Mouse (Mus musculus) neutrophil, adult 59 days (primary cell): ENCODE results near the gene Rgs14. TPM values are rescaled to one million over a fixed set of nuclear protein-coding genes. Genes with fewer than 3 reads are reported as not detected.

Source experiments
- total RNA-seq, 2 experiments: library from RNA; stranded (reverse); gene quantifications; 1 replicate in 1 of 2; 2 replicates in 1 of 2; pipeline ENCODE4 v1.2.4; 2023

The Rgs14 gene
- 100 to 1,000 TPM; 106 to 113 TPM for total RNA-seq

GRCm38 (mm10) chr13:55369531-55370114 lies at the start of gene Rgs14:
Gene Rgs14, plus strand, starts transcription at chr13:55369732.

GRCm38 (mm10) chr13:55319931-55320533 lies 49.5 kb upstream of the Rgs14 start, which contains the start of gene Prelid1:
Gene Prelid1, plus strand, starts transcription at chr13:55320500.

GRCm38 (mm10) chr13:55321434-55322129 lies 48.0 kb upstream of the Rgs14 start, which contains the start of gene Rab24:
Gene Rab24, minus strand, starts transcription at chr13:55321946.

GRCm38 (mm10) chr13:55329683-55330566 lies 39.6 kb upstream of the Rgs14 start, which contains the start of gene Mxd3:
Gene Mxd3, minus strand, starts transcription at chr13:55329823.

DNA sequence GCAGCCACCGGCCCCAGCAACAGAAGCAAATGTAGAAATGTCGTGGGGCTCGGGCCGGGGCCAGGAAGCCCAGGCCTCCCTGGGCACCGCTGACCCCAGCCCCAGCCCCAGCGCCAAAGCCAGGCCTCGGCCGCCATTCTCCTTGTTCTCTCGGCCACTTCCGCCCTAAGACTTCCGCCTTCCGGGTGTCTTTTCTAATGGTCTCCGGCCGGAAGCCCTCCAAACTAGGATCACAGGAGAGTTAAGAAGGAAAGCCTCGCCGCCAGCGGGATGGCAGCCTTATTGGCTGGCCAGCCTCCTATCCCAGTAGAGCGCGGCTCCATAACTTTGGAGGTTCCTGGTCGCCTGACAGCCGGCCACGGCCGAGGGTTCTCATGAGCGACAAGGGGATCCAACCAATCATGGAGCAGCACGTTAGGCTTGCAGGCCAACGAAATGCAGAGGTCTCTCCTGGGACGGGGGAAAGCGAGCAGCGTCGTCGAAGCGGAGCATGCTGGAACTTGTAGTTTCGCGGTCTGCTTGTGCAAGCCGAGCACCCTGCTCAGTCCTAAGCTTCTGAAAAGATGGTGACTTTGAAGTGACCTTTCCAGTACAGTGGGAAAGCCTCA lies 7.0 kb upstream of the Rgs14 start, which contains the start of gene Lman2:
Lman2 (minus strand) TSS at position 331 of the 608 bp plus-strand sequence.

DNA sequence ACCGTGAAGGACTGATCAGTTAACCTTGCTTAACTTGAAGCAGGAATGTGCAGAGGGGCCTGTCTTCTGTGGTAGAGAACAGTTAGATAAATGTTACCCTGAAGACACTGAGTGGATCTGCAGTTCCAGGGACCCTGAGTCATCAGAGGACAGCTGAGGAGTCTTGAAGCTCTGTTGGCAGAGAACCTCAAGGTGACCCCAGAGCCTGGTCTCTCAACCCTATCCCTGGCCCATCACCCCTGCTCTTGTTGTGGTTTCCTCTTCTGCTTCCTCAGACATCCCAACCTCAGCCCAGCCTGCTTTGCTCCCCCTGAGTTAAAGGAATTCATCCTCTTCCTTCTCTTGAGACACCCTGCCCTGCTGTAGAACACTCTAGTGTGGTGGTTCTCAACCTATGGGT lies 28.6 kb downstream of the Rgs14 start, which contains the start of gene Slc34a1:
Slc34a1 (plus strand) TSS at position 100 of the 400 bp plus-strand sequence.

GRCm38 (mm10) chr13:55414743-55415380 lies 45.3 kb downstream of the Rgs14 start, which contains the start of gene Pfn3:
Gene Pfn3, minus strand, starts transcription at chr13:55415232.

DNA sequence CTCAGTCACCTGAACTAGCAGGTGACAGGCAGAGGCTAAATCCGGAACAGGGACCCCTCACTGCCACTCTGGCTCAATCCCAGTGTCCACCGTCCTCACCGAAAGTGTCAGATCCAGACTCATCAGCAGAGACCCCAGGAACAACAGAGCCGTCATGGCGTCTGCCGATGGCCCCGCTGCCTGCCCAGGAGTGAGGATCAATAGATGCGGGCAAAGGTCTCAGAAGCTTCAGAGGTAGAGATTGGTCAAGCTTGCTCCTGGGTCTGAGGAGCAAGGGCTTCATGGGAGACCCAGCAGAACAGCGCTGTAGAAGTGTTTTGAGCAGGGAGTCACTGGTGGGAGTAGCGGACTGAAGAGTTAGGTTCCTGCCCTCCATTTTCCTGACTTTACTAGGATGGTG lies 57.1 kb downstream of the Rgs14 start, which contains the start of gene F12:
F12 (minus strand) TSS at position 181 of the 400 bp plus-strand sequence.

Other genes starting within 250 kb of the Rgs14 start
- gene Gm17617, start 236.2 kb upstream of the Rgs14 start, total RNA-seq: not detected
- not detected for gene Fgfr4, start 217.1 kb upstream of the Rgs14 start, total RNA-seq
- 100 to 1,000 TPM in 1 of 2 experiments, 10 to 100 TPM in 1; 99.7 to 103 TPM for gene Nsd1, start 159.9 kb upstream of the Rgs14 start, total RNA-seq
- gene Prelid1, start 49.2 kb upstream of the Rgs14 start, total RNA-seq: 100 to 1,000 TPM; 196 to 208 TPM
- gene Rab24, start 47.8 kb upstream of the Rgs14 start, total RNA-seq: 10 to 100 TPM; 73.9 to 75.8 TPM
- 10 to 100 TPM; 15.2 to 16.0 TPM for gene Mxd3, start 39.9 kb upstream of the Rgs14 start, total RNA-seq
- 10 to 100 TPM; 77.1 to 89.8 TPM for gene Lman2, start 6.9 kb upstream of the Rgs14 start, total RNA-seq
- gene Slc34a1, start 28.5 kb downstream of the Rgs14 start, total RNA-seq: not detected
- not detected for gene Pfn3, start 45.5 kb downstream of the Rgs14 start, total RNA-seq
- 1 to 10 TPM; 2.2 TPM for gene F12, start 57.1 kb downstream of the Rgs14 start, total RNA-seq
- 100 to 1,000 TPM; 211 to 221 TPM for gene Grk6, start 75.3 kb downstream of the Rgs14 start, total RNA-seq
- gene Prr7, start 94.5 kb downstream of the Rgs14 start, total RNA-seq: 10 to 100 TPM in 1 of 2 experiments, 1 to 10 TPM in 1; 8.3 to 10.5 TPM
- gene Dbn1, start 118.4 kb downstream of the Rgs14 start, total RNA-seq: under 1 TPM; 0.20 to 0.47 TPM
- gene Pdlim7, start 143.9 kb downstream of the Rgs14 start, total RNA-seq: 100 to 1,000 TPM; 107 to 126 TPM
- gene Dok3, start 159.6 kb downstream of the Rgs14 start, total RNA-seq: 100 to 1,000 TPM; 326 to 337 TPM
- gene Ddx41, start 166.9 kb downstream of the Rgs14 start, total RNA-seq: 10 to 100 TPM; 36.1 to 39.6 TPM
- gene Fam193b, start 201.4 kb downstream of the Rgs14 start, total RNA-seq: 10 to 100 TPM; 84.2 to 84.9 TPM
- 10 to 100 TPM; 61.5 to 73.1 TPM for gene Tmed9, start 204.0 kb downstream of the Rgs14 start, total RNA-seq
- gene B4galt7, start 230.2 kb downstream of the Rgs14 start, total RNA-seq: 10 to 100 TPM in 1 of 2 experiments, 1 to 10 TPM in 1; 10.0 to 10.5 TPM